Mouse (Mus musculus) hindbrain, embryonic 16.5 days (tissue): Measurements from ENCODE around the gene Gm10964. TPM values are rescaled to one million over a fixed set of nuclear protein-coding genes. Genes with fewer than 3 reads are reported as not detected.

Source experiments
- ATAC-seq: fragments of 200-750 bp; cut with Nextera tagmentation; 2 replicates; pipeline ENCODE4 v1.8.0; 2017; ENCODE audit warnings: moderate TSS enrichment, moderate library complexity
- H3K27ac ChIP-seq: fragments of 300-500 bp; sonication (generic); 2 replicates; pipeline ENCODE4 v1.5.1; 2014; ENCODE audit warnings: low read depth, mild to moderate bottlenecking, control low read depth, low read length, moderate library complexity
- H3K27me3 ChIP-seq: fragments of 300-500 bp; sonication (generic); replicated peaks from 2 replicates; pipeline ENCODE4 v1.6.1; 2014; ENCODE audit warnings: low read length; ENCODE audit not compliant: control insufficient read depth, insufficient read depth
- H3K36me3 ChIP-seq: fragments of 300-500 bp; sonication (generic); 2 replicates; pipeline ENCODE4 v1.6.1; 2014; ENCODE audit warnings: mild to moderate bottlenecking, low read length, moderate library complexity, mixed read lengths; ENCODE audit not compliant: control insufficient read depth, insufficient read depth
- H3K4me1 ChIP-seq: fragments of 300-500 bp; sonication (generic); 2 replicates; pipeline ENCODE4 v1.6.1; 2014; ENCODE audit warnings: low read depth, low read length; ENCODE audit not compliant: control insufficient read depth, insufficient read depth
- H3K4me2 ChIP-seq: fragments of 300-500 bp; sonication (generic); 2 replicates; pipeline ENCODE4 v1.6.1; 2014; ENCODE audit warnings: mild to moderate bottlenecking, low read length, control low read depth, moderate library complexity
- H3K4me3 ChIP-seq: fragments of 300-500 bp; sonication (generic); 2 replicates; pipeline ENCODE4 v1.5.1; 2014; ENCODE audit warnings: mild to moderate bottlenecking, low read length, control low read depth, moderate library complexity
- H3K9ac ChIP-seq: fragments of 300-500 bp; sonication (generic); 2 replicates; pipeline ENCODE4 v1.6.1; 2014; ENCODE audit warnings: low read depth, mild to moderate bottlenecking, control low read depth, low read length, moderate library complexity
- H3K9me3 ChIP-seq: fragments of 300-500 bp; sonication (generic); 2 replicates; pipeline ENCODE4 v1.6.1; 2014; ENCODE audit warnings: mild to moderate bottlenecking, low read length, moderate library complexity; ENCODE audit not compliant: control insufficient read depth
- WGBS: fragments of 180-500 bp; shearing (Covaris S2); extraction: QIAGEN DNeasy Blood & Tissue Kit; methylation state at CpG from one replicate; pipeline ENCODE4 v1.1.7; 2014; 5-methylcytosine and 5-hydroxymethylcytosine counted together
- polyA plus RNA-seq: library from polyadenylated mRNA; unstranded; fragments of >200 nt; fragmentation: Nextera tagmentation; extraction: Ambion mirVana; gene quantifications from 2 replicates; pipeline ENCODE4 v1.2.1, GENCODE M21; 2015

Gm10964 gene
- polyA plus RNA-seq, 1 experiment from 2014 or later, result not detected

DNA sequence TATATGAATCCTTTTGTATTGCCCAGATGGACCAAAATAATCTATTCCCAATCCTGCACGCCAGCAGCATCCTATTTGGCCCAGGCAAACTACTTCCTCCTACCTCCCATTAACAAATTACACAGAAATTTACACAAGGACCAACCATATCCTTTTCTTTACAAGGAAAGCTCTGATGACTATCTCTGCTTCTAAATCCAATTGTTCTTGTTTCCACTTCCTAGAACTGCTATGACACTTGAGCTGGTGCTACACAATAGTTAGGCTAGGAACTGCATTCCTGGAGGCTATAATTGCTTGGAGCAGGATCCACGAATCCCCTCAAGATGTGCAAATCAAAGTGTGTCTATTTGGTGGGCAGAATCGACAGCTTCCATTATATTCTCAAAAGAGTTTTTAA is 27.6 kb downstream of the Gm10964 start:
- Histone ChIP-seq H3K9me3 (no peaks in the 10 kb centered on the region), H3K9ac (no peak overlapping the region), H3K4me1 (no peaks in the 10 kb centered on the region; the same call in 1 of the 2 replicates), H3K27ac (no peak overlapping the region), H3K4me3 (no peak overlapping the region), H3K36me3 (peaks cover 9% of the 10 kb centered on the region), H3K4me2 (no peak overlapping the region), H3K27me3 (no peaks in the 10 kb centered on the region)
- WGBS, result 65% methylated on average over 3 of the region's 3 CpGs
- ATAC-seq, result no peak

DNA sequence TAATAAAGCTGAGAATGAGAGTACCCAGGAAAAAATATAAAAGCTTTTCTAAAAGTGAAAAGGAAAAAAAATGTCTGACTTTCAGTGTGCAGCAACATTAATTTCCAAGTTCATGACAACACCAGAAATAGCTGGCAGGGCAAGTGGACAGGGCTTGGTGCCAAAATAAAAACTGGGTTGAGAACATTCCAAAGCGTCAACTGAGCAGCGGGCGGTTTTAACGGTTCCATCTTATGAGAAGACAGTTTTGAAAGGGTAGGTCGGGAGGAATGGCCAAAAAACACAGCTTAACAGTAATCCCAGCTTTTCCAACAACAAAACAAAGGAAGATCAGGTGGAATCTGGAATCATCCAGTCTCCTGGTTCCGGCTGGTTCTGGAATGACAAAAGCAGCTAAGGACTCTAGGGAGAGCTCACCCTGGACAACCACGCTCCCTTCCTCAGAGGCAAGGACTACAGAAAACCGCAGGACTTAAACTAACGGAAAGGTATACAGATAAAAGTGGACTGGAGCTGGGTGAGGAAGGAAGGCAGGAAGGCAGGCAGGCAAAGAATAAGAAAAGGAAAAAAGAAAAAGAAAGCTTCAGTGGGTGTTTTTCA is 32.5 kb downstream of the Gm10964 start:
- H3K27me3 ChIP-seq, result no peaks in the 10 kb centered on the region
- H3K9me3 ChIP-seq, result no peaks in the 10 kb centered on the region
- H3K4me2 ChIP-seq, result no peak overlapping the region
- H3K4me3 ChIP-seq, result no peak overlapping the region
- H3K4me1 ChIP-seq, result peaks cover 5% of the 10 kb centered on the region; the same call in 1 of the 2 replicates
- ATAC-seq, result no peak
- 72% methylated on average over 9 of the region's 9 CpGs for WGBS
- peaks cover 5% of the 10 kb centered on the region for H3K36me3 ChIP-seq
- no peak overlapping the region; the same call in 1 of the 2 replicates for H3K9ac ChIP-seq
- H3K27ac ChIP-seq, result no peak overlapping the region; the same call in none of the 2 replicates

GRCm38 (mm10) chr3:103772846-103773245 is 33.7 kb downstream of the Gm10964 start:
- H3K27ac ChIP-seq, result no peak overlapping the region
- WGBS, result 73% methylated on average over 4 of the region's 4 CpGs
- ATAC-seq, result no peak

DNA sequence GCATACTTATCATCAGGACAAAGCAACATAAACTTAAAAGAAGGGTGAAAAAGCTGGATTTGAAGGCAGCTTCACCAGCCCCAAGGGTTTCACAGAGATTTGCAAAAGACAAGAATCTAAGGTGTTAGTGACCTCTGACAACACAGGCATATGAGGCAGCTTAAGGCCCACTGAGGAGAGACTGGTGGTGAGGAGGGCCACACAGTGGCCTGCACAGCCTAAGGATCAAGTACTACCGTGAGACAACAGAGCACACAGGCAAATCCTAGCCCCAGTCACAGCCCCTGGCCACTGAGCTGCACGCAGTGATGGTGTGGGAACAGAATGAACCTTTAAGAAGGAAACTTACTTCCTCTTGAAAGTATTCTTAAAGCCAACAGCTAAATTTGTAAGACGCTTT is 34.3 kb downstream of the Gm10964 start:
- Histone ChIP-seq H3K4me3 (no peak overlapping the region), H3K27me3 (no peaks in the 10 kb centered on the region), H3K4me1 (peaks cover 5% of the 10 kb centered on the region), H3K36me3 (peaks cover 12% of the 10 kb centered on the region), H3K9ac (no peak overlapping the region), H3K4me2 (no peak overlapping the region), H3K9me3 (no peaks in the 10 kb centered on the region), H3K27ac (no peak overlapping the region)
- ATAC-seq, result no peak
- 81% methylated on average over 3 of the region's 3 CpGs for WGBS

More at GRCm38 (mm10) chr3:103772846-103773245, 33.7 kb downstream of the Gm10964 start:
- Histone ChIP-seq H3K27me3 (no peaks in the 10 kb centered on the region), H3K4me1 (peaks cover 5% of the 10 kb centered on the region), H3K36me3 (peaks cover 13% of the 10 kb centered on the region), H3K9ac (no peak overlapping the region), H3K4me3 (no peak overlapping the region), H3K4me2 (no peak overlapping the region), H3K9me3 (no peaks in the 10 kb centered on the region)

- H3K4me3 ChIP-seq, result no peak overlapping the region
- peaks cover 5% of the 10 kb centered on the region for H3K4me1 ChIP-seq
- peaks cover 8% of the 10 kb centered on the region; the same call in 1 of the 2 replicates for H3K36me3 ChIP-seq
- ATAC-seq, result 0 out of 2 replicates have a peak, but pooled peaks have one; percentile 30
- H3K27me3 ChIP-seq, result no peaks in the 10 kb centered on the region
- no peak overlapping the region for H3K4me2 ChIP-seq
- no peak overlapping the region for H3K27ac ChIP-seq
- H3K9ac ChIP-seq, result no peak overlapping the region
- WGBS, result 87% methylated on average over 15 of the region's 15 CpGs
- H3K9me3 ChIP-seq, result no peaks in the 10 kb centered on the region
Measured at GRCm38 (mm10) chr3:103774009-103774408, 34.8 kb downstream of the Gm10964 start.

GRCm38 (mm10) chr3:103777940-103778339 is 38.8 kb downstream of the Gm10964 start:
- Histone ChIP-seq H3K4me3 (no peak overlapping the region), H3K9me3 (no peaks in the 10 kb centered on the region), H3K9ac (no peak overlapping the region), H3K27ac (no peak overlapping the region), H3K27me3 (no peaks in the 10 kb centered on the region), H3K36me3 (peaks cover 8% of the 10 kb centered on the region; the same call in 1 of the 2 replicates), H3K4me1 (no peaks in the 10 kb centered on the region; the same call in none of the 2 replicates), H3K4me2 (no peak overlapping the region)
- ATAC-seq, result no peak
- 82% methylated on average over 11 of the region's 11 CpGs for WGBS

- Histone ChIP-seq H3K9me3 (no peaks in the 10 kb centered on the region), H3K4me1 (no peaks in the 10 kb centered on the region; the same call in 1 of the 2 replicates), H3K36me3 (peaks cover 8% of the 10 kb centered on the region; the same call in 1 of the 2 replicates), H3K9ac (no peak overlapping the region), H3K27ac (no peak overlapping the region), H3K4me2 (no peak overlapping the region), H3K27me3 (no peaks in the 10 kb centered on the region), H3K4me3 (no peak overlapping the region)
- WGBS, result 90% methylated on average over 6 of the region's 6 CpGs
- no peak for ATAC-seq
Measured at GRCm38 (mm10) chr3:103778660-103779059, 39.5 kb downstream of the Gm10964 start.

GRCm38 (mm10) chr3:103779183-103779582 is 40.0 kb downstream of the Gm10964 start:
- WGBS, result 77% methylated on average over 7 of the region's 7 CpGs
- H3K4me2 ChIP-seq, result no peak overlapping the region
- no peak for ATAC-seq
- no peaks in the 10 kb centered on the region; the same call in 1 of the 2 replicates for H3K4me1 ChIP-seq
- H3K4me3 ChIP-seq, result no peak overlapping the region
- H3K9ac ChIP-seq, result no peak overlapping the region
- H3K27me3 ChIP-seq, result no peaks in the 10 kb centered on the region
- peaks cover 8% of the 10 kb centered on the region; the same call in 1 of the 2 replicates for H3K36me3 ChIP-seq
- H3K9me3 ChIP-seq, result no peaks in the 10 kb centered on the region
- no peak overlapping the region for H3K27ac ChIP-seq

DNA sequence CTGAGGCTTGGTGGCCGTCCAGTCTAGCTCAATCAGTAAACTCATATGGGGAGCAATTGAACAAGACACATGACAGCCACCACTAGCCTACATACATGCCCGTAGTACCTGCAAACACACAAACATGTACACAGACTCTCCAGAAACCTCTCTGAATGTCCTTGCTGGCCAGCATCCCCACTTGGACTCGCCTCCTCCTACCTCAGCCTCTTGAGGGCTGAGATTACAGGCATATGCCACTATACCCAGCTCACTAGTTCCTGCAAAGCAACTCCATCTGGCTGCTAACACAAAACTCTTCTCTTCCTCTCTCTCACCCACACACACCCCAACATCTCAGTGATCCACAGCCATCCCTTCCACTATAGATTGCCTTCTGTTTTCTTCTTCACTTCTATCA is 41.1 kb downstream of the Gm10964 start:
- Histone ChIP-seq H3K27me3 (no peaks in the 10 kb centered on the region), H3K9me3 (no peaks in the 10 kb centered on the region), H3K36me3 (peaks cover 8% of the 10 kb centered on the region; the same call in 1 of the 2 replicates), H3K4me3 (no peak overlapping the region), H3K27ac (no peak overlapping the region), H3K9ac (no peak overlapping the region), H3K4me1 (no peaks in the 10 kb centered on the region; the same call in 1 of the 2 replicates), H3K4me2 (no peak overlapping the region)
- WGBS, result 93% methylated on average over 3 of the region's 3 CpGs
- ATAC-seq, result no peak
